Mouse (Mus musculus) megakaryocyte, embryonic 14.5 days (primary cell): ENCODE data around the gene Tmem119.

Source experiments
- FLI1 ChIP-seq: IDR thresholded peaks from 2 replicates; pipeline ENCODE4 v1.6.1; 2012; ENCODE audit warnings: low read length, inconsistent platforms, mixed read lengths
- GATA1 ChIP-seq: IDR thresholded peaks from 3 replicates; pipeline ENCODE4 v1.6.1; 2012; ENCODE audit warnings: mixed read lengths, low read length, inconsistent platforms, borderline replicate concordance

DNA sequence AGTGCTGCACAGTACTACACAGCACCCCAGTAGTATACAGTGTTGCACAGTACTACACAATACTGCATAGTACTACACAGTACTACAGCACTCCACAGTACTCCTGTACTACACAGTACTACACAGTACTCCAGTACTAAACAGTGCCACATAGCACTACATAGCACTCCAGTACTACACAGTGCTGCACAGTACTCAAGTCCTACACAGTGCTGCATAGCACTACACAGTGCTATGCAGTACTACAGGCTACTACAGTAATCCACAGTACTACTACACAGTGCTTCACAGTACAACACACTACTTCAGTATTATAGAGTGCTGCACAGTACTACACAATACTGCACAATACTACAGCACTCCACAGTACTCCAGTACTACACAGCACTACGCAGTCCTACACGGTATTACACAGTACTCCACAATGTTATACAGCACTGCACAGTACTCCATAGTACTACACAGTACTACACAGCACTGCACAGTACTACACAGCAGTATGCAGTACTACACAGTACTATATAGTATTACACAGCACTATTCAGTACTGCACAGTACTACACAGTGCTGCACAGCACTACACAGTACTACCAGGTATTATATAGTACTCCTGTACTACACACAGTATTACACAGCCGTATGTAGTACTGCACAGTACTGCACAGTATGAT lies 20.1 kb downstream of the Tmem119 start:
- TF ChIP-seq GATA1 (no peak), FLI1 (no peak)
